Mouse (Mus musculus): Measurements from ENCODE around the gene Hoxd9.

- TF ChIP-seq GATA1 (IDR thresholded peaks at IDR 0.05; ENCODE audit: low read length) = no peak
- TF ChIP-seq TAL1 (IDR thresholded peaks at IDR 0.05; ENCODE audit: low read length) = no peak
These were observed 3.1 kb downstream of the Hoxd9 start for GRCm38 (mm10) chr2:74700546-74701112.
